Mouse (Mus musculus) embryonic facial prominence, embryonic 15.5 days (tissue): ENCODE results near the gene Ddo. TPM values are rescaled to one million over a fixed set of nuclear protein-coding genes. Genes with fewer than 3 reads are reported as not detected.

ENCODE experiments used
- ATAC-seq: fragments of 200-750 bp; cut with Nextera tagmentation; 2 replicates; pipeline ENCODE4 v1.8.0; 2017; ENCODE audit warnings: low read depth, moderate TSS enrichment; ENCODE audit not compliant: insufficient number of reproducible peaks, low FRiP score, low TSS enrichment
- H3K27ac ChIP-seq: fragments of 300-500 bp; sonication (generic); replicated peaks from 2 replicates; pipeline ENCODE4 v1.5.1; 2015; ENCODE audit warnings: mild to moderate bottlenecking, inconsistent platforms
- H3K27me3 ChIP-seq: fragments of 300-500 bp; sonication (generic); 2 replicates; pipeline ENCODE4 v1.6.1; 2015; ENCODE audit warnings: inconsistent platforms
- H3K36me3 ChIP-seq: fragments of 300-500 bp; sonication (generic); 2 replicates; pipeline ENCODE4 v1.6.1; 2015; ENCODE audit warnings: mild to moderate bottlenecking, inconsistent platforms
- H3K4me1 ChIP-seq: fragments of 300-500 bp; sonication (generic); 2 replicates; pipeline ENCODE4 v1.6.1; 2015; ENCODE audit warnings: inconsistent platforms
- H3K4me2 ChIP-seq: fragments of 300-500 bp; sonication (generic); replicated peaks from 2 replicates; pipeline ENCODE4 v1.6.1; 2015; ENCODE audit warnings: mild to moderate bottlenecking, inconsistent platforms
- H3K4me3 ChIP-seq: fragments of 300-500 bp; sonication (generic); replicated peaks from 2 replicates; pipeline ENCODE4 v1.5.1; 2015; ENCODE audit warnings: mild to moderate bottlenecking, inconsistent platforms
- H3K9ac ChIP-seq: fragments of 300-500 bp; sonication (generic); 2 replicates; pipeline ENCODE4 v1.6.1; 2015; ENCODE audit warnings: inconsistent platforms
- H3K9me3 ChIP-seq: fragments of 300-500 bp; sonication (generic); replicated peaks from 2 replicates; pipeline ENCODE4 v1.6.1; 2016; ENCODE audit warnings: inconsistent platforms
- WGBS: fragments of 180-500 bp; shearing (Covaris S2); methylation state at CpG from one replicate; pipeline ENCODE4 v1.1.7; 2015; 5-methylcytosine and 5-hydroxymethylcytosine counted together
- polyA plus RNA-seq: library from polyadenylated mRNA; unstranded; fragments of >200 nt; fragmentation: Nextera tagmentation; extraction: Ambion mirVana; gene quantifications from 2 replicates; pipeline ENCODE4 v1.2.1, GENCODE M21; 2015

Ddo gene
- 1.1 and 2.8 TPM in 2 replicates for polyA plus RNA-seq

GRCm38 (mm10) chr10:40629656-40630311 is at the start of gene Ddo:
Gene Ddo, plus strand, starts transcription at chr10:40630011.
- no peak within 1 kb of the TSS for H3K9ac ChIP-seq
- no peak within 1 kb of the TSS for H3K4me3 ChIP-seq
- no peaks in the 10 kb centered on the region for H3K9me3 ChIP-seq
- no peak within 1 kb of the TSS for H3K27ac ChIP-seq
- WGBS: 56% methylated on average over 8 of the region's 8 CpGs
- peak; percentile 34; the same call in 1 of the 2 replicates for ATAC-seq
- H3K36me3 ChIP-seq: no peaks in the 10 kb centered on the region
- no peak within 1 kb of the TSS for H3K4me2 ChIP-seq
- H3K27me3 ChIP-seq: no peaks in the 10 kb centered on the region
- no peaks in the 10 kb centered on the region for H3K4me1 ChIP-seq

GRCm38 (mm10) chr10:40583584-40584255 is 46.1 kb upstream of the Ddo start:
- Histone ChIP-seq H3K27me3 (no peaks in the 10 kb centered on the region), H3K4me2 (no peak overlapping the region), H3K27ac (no peak overlapping the region), H3K9ac (no peak overlapping the region), H3K4me1 (no peaks in the 10 kb centered on the region), H3K9me3 (no peaks in the 10 kb centered on the region), H3K4me3 (no peak overlapping the region), H3K36me3 (no peaks in the 10 kb centered on the region)
- 71% methylated on average over 8 of the region's 8 CpGs for WGBS
- ATAC-seq: no peak

GRCm38 (mm10) chr10:40592186-40592585 is 37.6 kb upstream of the Ddo start:
- H3K9ac ChIP-seq: no peak overlapping the region
- WGBS: 62% methylated on average over 7 of the region's 7 CpGs
- H3K27ac ChIP-seq: no peak overlapping the region
- no peaks in the 10 kb centered on the region for H3K4me1 ChIP-seq
- ATAC-seq: no peak
- no peaks in the 10 kb centered on the region for H3K36me3 ChIP-seq
- H3K4me3 ChIP-seq: no peak overlapping the region
- no peaks in the 10 kb centered on the region for H3K27me3 ChIP-seq
- H3K9me3 ChIP-seq: no peaks in the 10 kb centered on the region
- H3K4me2 ChIP-seq: no peak overlapping the region

- Histone ChIP-seq H3K9ac (no peak overlapping the region), H3K27me3 (no peaks in the 10 kb centered on the region), H3K4me3 (no peak overlapping the region), H3K36me3 (no peaks in the 10 kb centered on the region), H3K27ac (no peak overlapping the region), H3K4me2 (no peak overlapping the region), H3K4me1 (no peaks in the 10 kb centered on the region), H3K9me3 (no peaks in the 10 kb centered on the region)
- 89% methylated on average over 3 of the region's 3 CpGs for WGBS
- no peak for ATAC-seq
These were observed 32.6 kb upstream of the Ddo start for GRCm38 (mm10) chr10:40597177-40597576.

- ATAC-seq: no peak
- H3K4me1 ChIP-seq: no peaks in the 10 kb centered on the region
- H3K4me3 ChIP-seq: no peak overlapping the region
- no peak overlapping the region for H3K4me2 ChIP-seq
- no peaks in the 10 kb centered on the region for H3K27me3 ChIP-seq
- H3K36me3 ChIP-seq: no peaks in the 10 kb centered on the region
- no peak overlapping the region for H3K27ac ChIP-seq
- 43% methylated on average over 6 of the region's 6 CpGs for WGBS
- no peak overlapping the region for H3K9ac ChIP-seq
- no peaks in the 10 kb centered on the region for H3K9me3 ChIP-seq
These were observed 25.0 kb upstream of the Ddo start for GRCm38 (mm10) chr10:40604706-40605394.

- Histone ChIP-seq H3K27me3 (no peaks in the 10 kb centered on the region), H3K4me3 (no peak overlapping the region), H3K27ac (no peak overlapping the region), H3K4me2 (no peak overlapping the region), H3K9ac (no peak overlapping the region), H3K4me1 (no peaks in the 10 kb centered on the region), H3K9me3 (no peaks in the 10 kb centered on the region), H3K36me3 (no peaks in the 10 kb centered on the region)
- no peak for ATAC-seq
These were observed 11.8 kb upstream of the Ddo start for GRCm38 (mm10) chr10:40617973-40618372.

GRCm38 (mm10) chr10:40619760-40620159 is 10.1 kb upstream of the Ddo start:
- no peak overlapping the region for H3K4me3 ChIP-seq
- no peaks in the 10 kb centered on the region for H3K9me3 ChIP-seq
- H3K4me2 ChIP-seq: no peak overlapping the region
- H3K4me1 ChIP-seq: no peaks in the 10 kb centered on the region
- WGBS: 47% methylated on average over 1 of the region's 1 CpGs
- H3K36me3 ChIP-seq: no peaks in the 10 kb centered on the region
- H3K27me3 ChIP-seq: no peaks in the 10 kb centered on the region
- H3K27ac ChIP-seq: no peak overlapping the region
- H3K9ac ChIP-seq: no peak overlapping the region
- no peak for ATAC-seq

- Histone ChIP-seq H3K9ac (no peak overlapping the region), H3K4me3 (no peak overlapping the region), H3K4me2 (no peak overlapping the region), H3K27me3 (no peaks in the 10 kb centered on the region), H3K36me3 (no peaks in the 10 kb centered on the region), H3K9me3 (no peaks in the 10 kb centered on the region), H3K27ac (no peak overlapping the region), H3K4me1 (no peaks in the 10 kb centered on the region)
- 73% methylated on average over 7 of the region's 7 CpGs for WGBS
- no peak for ATAC-seq
These were observed 671 bp upstream of the Ddo start for GRCm38 (mm10) chr10:40629140-40629539.

- 68% methylated on average over 5 of the region's 5 CpGs for WGBS
- H3K4me2 ChIP-seq: no peak overlapping the region
These were observed 646 bp downstream of the Ddo start for GRCm38 (mm10) chr10:40630457-40630856.

GRCm38 (mm10) chr10:40630961-40631360 is 1.1 kb downstream of the Ddo start:
- Histone ChIP-seq H3K4me1 (no peaks in the 10 kb centered on the region), H3K4me2 (no peak overlapping the region), H3K9me3 (no peaks in the 10 kb centered on the region), H3K4me3 (no peak overlapping the region), H3K27ac (no peak overlapping the region), H3K36me3 (no peaks in the 10 kb centered on the region), H3K9ac (no peak overlapping the region), H3K27me3 (no peaks in the 10 kb centered on the region)
- ATAC-seq: no peak
- WGBS: 63% methylated on average over 9 of the region's 9 CpGs

More at GRCm38 (mm10) chr10:40630457-40630856, 646 bp downstream of the Ddo start:
- Histone ChIP-seq H3K9ac (no peak overlapping the region), H3K36me3 (no peaks in the 10 kb centered on the region), H3K4me1 (no peaks in the 10 kb centered on the region), H3K9me3 (no peaks in the 10 kb centered on the region), H3K4me3 (no peak overlapping the region), H3K27me3 (no peaks in the 10 kb centered on the region), H3K27ac (no peak overlapping the region)
- ATAC-seq: no peak

- Histone ChIP-seq H3K27me3 (no peaks in the 10 kb centered on the region), H3K9me3 (no peaks in the 10 kb centered on the region), H3K27ac (no peak overlapping the region), H3K4me3 (no peak overlapping the region), H3K4me1 (no peaks in the 10 kb centered on the region), H3K36me3 (no peaks in the 10 kb centered on the region), H3K9ac (no peak overlapping the region), H3K4me2 (no peak overlapping the region)
- no peak for ATAC-seq
- 87% methylated on average over 3 of the region's 3 CpGs for WGBS
These were observed 2.3 kb downstream of the Ddo start for GRCm38 (mm10) chr10:40632087-40632486.
